Mouse (Mus musculus) lung, postnatal 14 days (tissue): ENCODE results near the gene Smarcal1.

ENCODE experiments used
- DNase-seq: peaks from one replicate; pipeline ENCODE4 v3.0.0; 2021

Gene Smarcal1

GRCm38 (mm10) chr1:72592350-72592749 is 9.3 kb downstream of the Smarcal1 start:
- no peak for DNase-seq

- DNase-seq: peak; percentile 66
Observed at GRCm38 (mm10) chr1:72593340-72593951, 10.4 kb downstream of the Smarcal1 start.

- DNase-seq: no peak
Observed at GRCm38 (mm10) chr1:72595686-72596085, 12.6 kb downstream of the Smarcal1 start.

- DNase-seq: no peak
Observed at GRCm38 (mm10) chr1:72596231-72596630, 13.2 kb downstream of the Smarcal1 start.

- peak; percentile 79 for DNase-seq
Observed at GRCm38 (mm10) chr1:72599146-72600101, 16.4 kb downstream of the Smarcal1 start.

GRCm38 (mm10) chr1:72600778-72601177 is 17.7 kb downstream of the Smarcal1 start:
- no peak for DNase-seq

- DNase-seq: no peak
Observed at GRCm38 (mm10) chr1:72601233-72601632, 18.2 kb downstream of the Smarcal1 start.

GRCm38 (mm10) chr1:72602186-72602585 is 19.1 kb downstream of the Smarcal1 start:
- no peak for DNase-seq

GRCm38 (mm10) chr1:72602803-72603202 is 19.8 kb downstream of the Smarcal1 start:
- no peak for DNase-seq

GRCm38 (mm10) chr1:72606186-72606673 is 23.2 kb downstream of the Smarcal1 start:
- no peak for DNase-seq

GRCm38 (mm10) chr1:72609129-72609528 is 26.1 kb downstream of the Smarcal1 start:
- no peak for DNase-seq

- DNase-seq: no peak
Observed at GRCm38 (mm10) chr1:72609887-72610877, 27.1 kb downstream of the Smarcal1 start.

- DNase-seq: no peak
Observed at GRCm38 (mm10) chr1:72612172-72612571, 29.1 kb downstream of the Smarcal1 start.

GRCm38 (mm10) chr1:72635221-72635620 is 52.2 kb downstream of the Smarcal1 start:
- no peak for DNase-seq

- peak; percentile 37 for DNase-seq
Observed at GRCm38 (mm10) chr1:72640658-72641410, 57.8 kb downstream of the Smarcal1 start.

- peak; percentile 32 for DNase-seq
Observed at GRCm38 (mm10) chr1:72673070-72673469, 90.0 kb downstream of the Smarcal1 start.
